Mouse (Mus musculus): Measurements from ENCODE around the gene Aldh3a1. TPM values are rescaled to one million over a fixed set of nuclear protein-coding genes. Genes with fewer than 3 reads are reported as not detected.
A peak's percentile ranks its signal among the peaks of the same experiment; 100 is the strongest.

Aldh3a1 gene
- polyA plus RNA-seq, 1 experiment from 2014 or later = not detected

DNA sequence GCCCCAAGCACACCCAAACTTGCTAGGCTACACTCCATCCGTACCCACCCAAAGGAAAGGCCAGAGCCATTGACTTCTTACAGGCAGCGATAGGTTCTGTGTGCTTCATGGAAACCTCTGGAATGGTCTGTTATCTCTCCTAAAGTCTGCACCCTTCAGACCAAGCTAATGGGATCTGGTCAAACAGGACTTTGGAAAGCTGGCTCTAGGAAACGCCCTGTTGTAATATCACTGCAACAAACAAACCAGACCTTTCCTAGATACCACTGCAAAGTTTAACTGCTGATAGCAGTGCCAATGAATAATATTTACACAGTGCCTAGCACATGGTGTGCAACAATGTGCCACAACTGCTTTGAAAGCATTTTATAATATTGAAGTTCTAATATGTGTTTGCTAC, 28.7 kb downstream of the Aldh3a1 start:
- WGBS = 65% methylated on average over 3 of the region's 3 CpGs
- Histone ChIP-seq H3K9me3 (ENCODE audit: control insufficient read depth, low read length) (no peaks in the 10 kb centered on the region), H3K27me3 (replicated peaks; ENCODE audit: control insufficient read depth, insufficient read depth, low read length) (no peaks in the 10 kb centered on the region; the same call in 1 of the 2 replicates), H3K27ac (ENCODE audit: low read depth, low read length) (no peak overlapping the region; the same call in 1 of the 2 replicates), H3K4me3 (ENCODE audit: low read depth, low read length) (no peak overlapping the region), H3K4me2 (no peak overlapping the region), H3K4me1 (replicated peaks; ENCODE audit: control insufficient read depth, insufficient read depth, low read length) (no peaks in the 10 kb centered on the region), H3K9ac (ENCODE audit: low read depth, low read length) (no peak overlapping the region), H3K36me3 (ENCODE audit: control insufficient read depth, insufficient read depth, low read length) (no peaks in the 10 kb centered on the region)
- ATAC-seq (replicated peaks; ENCODE audit: low FRiP score) (no peak), DNase-seq (ENCODE audit: low spot score) (no peak)

DNA sequence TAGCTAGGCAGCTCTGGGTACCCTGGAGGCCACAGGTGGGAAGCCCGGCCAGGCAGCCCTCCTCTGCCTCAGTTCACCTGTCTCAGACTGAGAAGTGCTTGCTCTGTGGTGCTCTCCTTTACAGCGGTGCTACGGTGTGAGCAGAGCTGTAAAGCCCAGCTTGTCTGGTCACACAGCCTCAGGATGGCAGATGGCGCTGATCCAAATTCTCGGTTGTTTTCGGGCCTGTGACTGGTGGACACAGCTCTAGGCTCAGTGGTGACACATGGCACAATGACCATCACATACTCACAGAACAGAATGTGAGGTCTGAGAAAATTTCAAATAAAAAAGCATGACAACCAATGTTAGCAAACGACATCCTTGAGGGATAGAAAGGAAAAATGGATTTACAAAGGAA, 37.1 kb downstream of the Aldh3a1 start:
- Histone ChIP-seq H3K4me1 (replicated peaks; ENCODE audit: control insufficient read depth, insufficient read depth, low read length) (no peaks in the 10 kb centered on the region), H3K27ac (ENCODE audit: low read depth, low read length) (no peak overlapping the region), H3K9me3 (ENCODE audit: control insufficient read depth, low read length) (no peaks in the 10 kb centered on the region), H3K27me3 (replicated peaks; ENCODE audit: control insufficient read depth, insufficient read depth, low read length) (no peaks in the 10 kb centered on the region), H3K36me3 (ENCODE audit: control insufficient read depth, insufficient read depth, low read length) (peaks cover 7% of the 10 kb centered on the region; the same call in 1 of the 2 replicates), H3K4me3 (ENCODE audit: low read depth, low read length) (no peak overlapping the region), H3K9ac (ENCODE audit: low read depth, low read length) (no peak overlapping the region), H3K4me2 (no peak overlapping the region)
- no peak for DNase-seq (ENCODE audit: low spot score)
- no peak for ATAC-seq (replicated peaks; ENCODE audit: low FRiP score)
- 89% methylated on average over 7 of the region's 7 CpGs for WGBS

DNA sequence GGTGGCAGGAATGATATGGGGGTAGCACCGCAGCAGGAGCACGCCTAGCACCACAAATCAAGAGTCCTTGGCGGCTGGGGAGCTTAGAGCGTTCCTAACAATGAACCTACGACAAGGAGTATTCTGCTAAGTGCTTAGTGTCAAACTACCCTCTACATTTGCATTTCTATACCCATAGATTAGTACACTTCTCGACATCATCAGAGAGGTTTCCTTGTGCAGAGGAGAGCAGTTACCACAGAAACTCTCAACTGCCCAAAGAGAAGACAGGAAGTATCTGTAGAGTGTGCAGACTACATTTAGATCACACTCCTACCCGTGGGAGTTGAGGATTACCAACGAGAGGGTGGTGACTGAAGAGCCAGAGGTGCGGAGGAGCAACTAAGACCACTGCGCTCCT, 44.4 kb downstream of the Aldh3a1 start:
- Histone ChIP-seq H3K9ac (ENCODE audit: low read depth, low read length) (no peak overlapping the region), H3K27me3 (replicated peaks; ENCODE audit: control insufficient read depth, insufficient read depth, low read length) (no peaks in the 10 kb centered on the region), H3K36me3 (ENCODE audit: control insufficient read depth, insufficient read depth, low read length) (peaks cover 10% of the 10 kb centered on the region; the same call in 1 of the 2 replicates), H3K4me1 (replicated peaks; ENCODE audit: control insufficient read depth, insufficient read depth, low read length) (no peaks in the 10 kb centered on the region), H3K4me2 (no peak overlapping the region), H3K9me3 (ENCODE audit: control insufficient read depth, low read length) (no peaks in the 10 kb centered on the region), H3K4me3 (ENCODE audit: low read depth, low read length) (no peak overlapping the region), H3K27ac (ENCODE audit: low read depth, low read length) (no peak overlapping the region)
- no peak for ATAC-seq (replicated peaks; ENCODE audit: low FRiP score)
- 80% methylated on average over 10 of the region's 10 CpGs for WGBS
- no peak for DNase-seq (ENCODE audit: low spot score)

DNA sequence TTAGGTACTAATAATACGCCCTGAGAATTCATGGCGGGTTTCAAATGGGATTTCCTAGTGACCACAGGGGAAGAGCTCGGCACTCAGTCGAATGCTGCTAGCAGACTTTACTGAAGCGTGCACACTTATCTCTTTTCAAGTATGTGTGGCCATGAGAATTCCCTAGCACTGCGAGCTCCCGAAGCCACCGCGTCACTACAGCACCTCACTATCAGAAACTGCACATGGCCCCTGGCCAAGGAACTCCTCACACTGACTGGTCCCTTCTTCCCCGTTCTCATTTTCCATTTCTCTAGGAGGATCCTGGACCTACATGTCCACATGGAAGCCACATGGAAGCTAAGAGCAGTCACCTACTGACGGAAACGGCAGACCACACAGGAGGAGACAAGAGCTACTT, 45.5 kb downstream of the Aldh3a1 start:
- no peak overlapping the region for H3K4me2 ChIP-seq
- DNase-seq (ENCODE audit: low spot score) (no peak), ATAC-seq (replicated peaks; ENCODE audit: low FRiP score) (no peak)
- WGBS = 87% methylated on average over 12 of the region's 12 CpGs
- no peak overlapping the region for H3K9ac ChIP-seq (ENCODE audit: low read depth, low read length)
- no peak overlapping the region for H3K27ac ChIP-seq (ENCODE audit: low read depth, low read length)
- H3K4me3 ChIP-seq (ENCODE audit: low read depth, low read length) = no peak overlapping the region
- H3K36me3 ChIP-seq (ENCODE audit: control insufficient read depth, insufficient read depth, low read length) = peaks cover 10% of the 10 kb centered on the region; the same call in 1 of the 2 replicates
- no peaks in the 10 kb centered on the region for H3K4me1 ChIP-seq (replicated peaks; ENCODE audit: control insufficient read depth, insufficient read depth, low read length)
- H3K27me3 ChIP-seq (replicated peaks; ENCODE audit: control insufficient read depth, insufficient read depth, low read length) = no peaks in the 10 kb centered on the region
- no peaks in the 10 kb centered on the region for H3K9me3 ChIP-seq (ENCODE audit: control insufficient read depth, low read length)

DNA sequence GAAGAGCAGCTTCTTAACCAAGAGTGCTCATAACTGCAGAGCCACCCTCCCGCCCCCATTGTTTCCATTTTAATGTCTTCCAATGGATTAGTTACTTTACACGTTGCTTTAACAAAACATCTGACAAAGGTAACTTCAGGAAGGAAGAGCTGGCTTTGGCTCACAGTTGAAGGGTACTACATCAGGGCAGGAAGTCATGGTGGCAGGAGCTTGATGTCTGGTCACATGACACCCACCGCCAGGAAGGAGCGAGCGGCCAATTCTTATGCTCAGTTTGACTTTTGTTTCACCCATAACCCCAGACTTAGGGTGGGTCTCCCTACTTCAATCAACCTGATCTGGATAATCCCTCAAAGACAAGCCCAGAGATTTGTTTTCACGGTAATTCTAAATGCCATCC, 51.8 kb downstream of the Aldh3a1 start:
- Histone ChIP-seq H3K36me3 (ENCODE audit: control insufficient read depth, insufficient read depth, low read length) (peaks cover 24% of the 10 kb centered on the region), H3K9ac (ENCODE audit: low read depth, low read length) (no peak overlapping the region), H3K9me3 (ENCODE audit: control insufficient read depth, low read length) (no peaks in the 10 kb centered on the region), H3K27me3 (replicated peaks; ENCODE audit: control insufficient read depth, insufficient read depth, low read length) (no peaks in the 10 kb centered on the region), H3K4me1 (replicated peaks; ENCODE audit: control insufficient read depth, insufficient read depth, low read length) (no peaks in the 10 kb centered on the region; the same call in 1 of the 2 replicates), H3K4me2 (no peak overlapping the region), H3K4me3 (ENCODE audit: low read depth, low read length) (no peak overlapping the region), H3K27ac (ENCODE audit: low read depth, low read length) (no peak overlapping the region)
- ATAC-seq (replicated peaks; ENCODE audit: low FRiP score) (no peak), DNase-seq (ENCODE audit: low spot score) (no peak)
- 92% methylated on average over 6 of the region's 6 CpGs for WGBS

DNA sequence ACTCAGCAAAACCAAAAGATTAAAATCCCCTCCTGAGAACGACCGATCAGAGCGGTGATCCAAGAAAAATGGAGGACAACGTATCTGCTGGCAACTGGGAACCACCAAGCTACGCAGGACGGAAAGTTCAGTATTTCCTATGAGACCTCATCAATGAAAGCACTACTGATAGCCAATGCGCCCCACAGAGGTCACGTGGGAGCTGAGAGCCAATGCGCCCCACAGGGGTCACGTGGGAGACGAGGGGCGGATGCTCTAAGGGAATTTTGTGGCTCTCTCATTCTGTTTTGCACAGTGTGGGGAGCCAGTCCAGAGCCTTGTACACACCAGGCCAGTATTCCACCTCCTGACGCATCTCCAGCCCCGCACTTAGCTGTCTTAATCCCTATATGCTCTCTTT, 55.2 kb downstream of the Aldh3a1 start:
- DNase-seq (ENCODE audit: low spot score) (no peak), ATAC-seq (replicated peaks; ENCODE audit: low FRiP score) (no peak)
- H3K36me3 ChIP-seq (ENCODE audit: control insufficient read depth, insufficient read depth, low read length) = peaks cover 18% of the 10 kb centered on the region
- H3K4me3 ChIP-seq (ENCODE audit: low read depth, low read length) = no peak overlapping the region
- peaks cover 5% of the 10 kb centered on the region; the same call in 1 of the 2 replicates for H3K4me1 ChIP-seq (replicated peaks; ENCODE audit: control insufficient read depth, insufficient read depth, low read length)
- no peaks in the 10 kb centered on the region for H3K9me3 ChIP-seq (ENCODE audit: control insufficient read depth, low read length)
- no peak overlapping the region for H3K27ac ChIP-seq (ENCODE audit: low read depth, low read length)
- H3K27me3 ChIP-seq (replicated peaks; ENCODE audit: control insufficient read depth, insufficient read depth, low read length) = no peaks in the 10 kb centered on the region
- 94% methylated on average over 14 of the region's 14 CpGs for WGBS
- H3K9ac ChIP-seq (ENCODE audit: low read depth, low read length) = no peak overlapping the region
- no peak overlapping the region for H3K4me2 ChIP-seq

DNA sequence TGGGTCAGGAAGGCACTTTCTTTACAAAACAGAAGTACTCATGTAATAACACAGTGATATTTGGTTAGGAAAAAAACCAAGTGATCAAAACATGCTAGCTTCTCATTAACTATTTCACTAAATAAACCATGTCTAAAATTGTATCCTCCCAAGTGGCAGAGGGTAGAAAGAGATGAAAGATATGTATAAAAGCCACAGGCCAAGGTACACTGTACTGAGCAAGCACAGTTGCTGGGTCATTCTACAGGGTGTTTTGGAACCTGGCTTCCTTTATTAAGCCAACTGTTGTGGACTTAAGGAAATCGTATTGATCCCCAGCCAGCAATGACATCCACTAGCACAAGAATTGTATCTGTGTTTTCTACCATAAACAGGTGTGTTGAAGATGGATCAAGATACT, 56.5 kb downstream of the Aldh3a1 start:
- no peak overlapping the region for H3K9ac ChIP-seq (ENCODE audit: low read depth, low read length)
- H3K4me3 ChIP-seq (ENCODE audit: low read depth, low read length) = no peak overlapping the region
- H3K36me3 ChIP-seq (ENCODE audit: control insufficient read depth, insufficient read depth, low read length) = peaks cover 14% of the 10 kb centered on the region; the same call in 1 of the 2 replicates
- no peak overlapping the region for H3K27ac ChIP-seq (ENCODE audit: low read depth, low read length)
- no peak overlapping the region for H3K4me2 ChIP-seq
- no peaks in the 10 kb centered on the region for H3K9me3 ChIP-seq (ENCODE audit: control insufficient read depth, low read length)
- ATAC-seq (replicated peaks; ENCODE audit: low FRiP score) (no peak), DNase-seq (ENCODE audit: low spot score) (no peak)
- no peaks in the 10 kb centered on the region for H3K27me3 ChIP-seq (replicated peaks; ENCODE audit: control insufficient read depth, insufficient read depth, low read length)
- WGBS = 74% methylated on average over 1 of the region's 1 CpGs
- peaks cover 5% of the 10 kb centered on the region; the same call in 1 of the 2 replicates for H3K4me1 ChIP-seq (replicated peaks; ENCODE audit: control insufficient read depth, insufficient read depth, low read length)

DNA sequence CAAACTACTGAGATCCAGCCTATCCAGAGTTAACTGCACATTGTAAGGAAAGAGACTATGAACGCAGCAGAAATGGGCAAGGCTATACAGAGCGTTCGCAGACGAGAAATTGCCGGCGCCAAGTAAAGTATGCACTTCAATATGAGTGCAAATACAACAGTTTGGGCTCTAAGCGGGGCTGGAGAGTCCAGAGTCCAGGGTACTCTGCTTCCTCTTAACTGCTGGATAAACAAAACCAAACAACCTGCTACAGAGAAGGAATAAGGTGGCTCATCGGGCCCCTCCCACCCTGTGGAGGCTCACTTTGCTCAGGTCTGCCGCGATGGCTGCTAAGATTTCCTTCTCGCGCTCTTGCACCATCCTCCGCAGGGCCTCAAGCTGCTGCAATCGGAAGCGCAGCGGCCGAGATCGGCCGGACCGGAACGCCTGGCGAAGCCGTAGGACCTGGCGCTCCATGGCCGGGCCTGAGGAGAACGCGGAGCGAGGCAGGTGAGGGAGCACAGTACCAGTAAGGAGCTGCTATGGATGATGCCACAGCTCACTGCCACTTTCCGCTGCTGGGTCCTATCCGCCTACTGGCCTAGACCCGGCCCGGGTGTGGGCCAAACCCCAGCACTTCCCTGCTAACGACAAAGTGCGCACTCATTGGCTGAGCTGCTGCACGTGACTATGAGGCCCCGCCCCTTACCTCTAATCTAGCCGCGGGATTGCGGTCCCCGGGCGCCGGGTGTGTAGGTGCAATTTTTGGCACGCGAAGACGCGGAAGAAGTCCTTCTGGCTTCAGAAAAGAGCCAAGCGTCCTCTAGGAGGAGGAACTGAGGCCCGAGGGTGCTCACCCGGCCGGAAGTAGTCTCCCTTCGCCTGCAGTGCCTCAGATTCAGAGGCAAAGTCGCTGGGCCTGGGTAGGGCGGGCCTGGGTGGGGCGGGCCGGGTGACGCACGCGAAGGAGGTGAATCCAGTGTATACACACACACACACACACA, 59.5 kb downstream of the Aldh3a1 start, which contains the start of gene Aldh3a2:
Aldh3a2 (minus strand) TSS at position 914 of the 983 bp plus-strand sequence.
- no peaks in the 10 kb centered on the region for H3K9me3 ChIP-seq (ENCODE audit: control insufficient read depth, low read length)
- no peaks in the 10 kb centered on the region for H3K27me3 ChIP-seq (replicated peaks; ENCODE audit: control insufficient read depth, insufficient read depth, low read length)
- H3K4me2 ChIP-seq = peak within 1 kb of the TSS; percentile 73
- peaks cover 5% of the 10 kb centered on the region; the same call in 1 of the 2 replicates for H3K4me1 ChIP-seq (replicated peaks; ENCODE audit: control insufficient read depth, insufficient read depth, low read length)
- H3K9ac ChIP-seq (ENCODE audit: low read depth, low read length) = peak within 1 kb of the TSS; percentile 70
- DNase-seq (ENCODE audit: low spot score) (peak; percentile 93), ATAC-seq (replicated peaks; ENCODE audit: low FRiP score) (peak; percentile 98)
- peaks cover 7% of the 10 kb centered on the region; the same call in 1 of the 2 replicates for H3K36me3 ChIP-seq (ENCODE audit: control insufficient read depth, insufficient read depth, low read length)
- H3K4me3 ChIP-seq (ENCODE audit: low read depth, low read length) = peak within 1 kb of the TSS; percentile 63
- 1% methylated on average over 58 of the region's 58 CpGs for WGBS
- peak within 1 kb of the TSS; percentile 88 for H3K27ac ChIP-seq (ENCODE audit: low read depth, low read length)
